Mouse (Mus musculus): Measurements from ENCODE around the gene Tmem131.

Gene Tmem131

GRCm38 (mm10) chr1:36886489-36886888, 57.0 kb downstream of the Tmem131 start:
- DNase-seq (ENCODE audit: low spot score in 2 of 2): no peak

- DNase-seq (ENCODE audit: low spot score in 2 of 2): no peak
Observed at GRCm38 (mm10) chr1:36884536-36884935, 58.9 kb downstream of the Tmem131 start.

DNA sequence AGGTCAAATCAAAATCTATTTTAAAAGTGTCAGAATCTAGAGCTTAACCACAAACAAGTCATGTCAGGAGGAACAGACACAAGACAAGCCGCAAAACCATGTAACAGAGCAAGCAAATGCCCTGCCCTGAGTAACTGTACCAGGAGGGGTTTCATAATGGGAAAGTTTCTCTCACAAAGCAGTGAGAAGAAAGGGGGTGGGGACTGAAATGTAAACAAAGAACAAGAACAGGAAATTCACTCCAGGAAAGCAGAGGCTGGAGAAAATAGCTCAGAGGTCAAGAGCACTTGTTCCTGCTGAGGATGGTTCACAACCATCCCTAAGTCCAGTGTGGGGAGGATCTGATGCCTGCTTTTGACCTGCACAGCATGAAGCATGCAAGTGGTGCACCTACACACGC, 59.7 kb downstream of the Tmem131 start:
- no peak for DNase-seq (ENCODE audit: low spot score in 2 of 2)

DNA sequence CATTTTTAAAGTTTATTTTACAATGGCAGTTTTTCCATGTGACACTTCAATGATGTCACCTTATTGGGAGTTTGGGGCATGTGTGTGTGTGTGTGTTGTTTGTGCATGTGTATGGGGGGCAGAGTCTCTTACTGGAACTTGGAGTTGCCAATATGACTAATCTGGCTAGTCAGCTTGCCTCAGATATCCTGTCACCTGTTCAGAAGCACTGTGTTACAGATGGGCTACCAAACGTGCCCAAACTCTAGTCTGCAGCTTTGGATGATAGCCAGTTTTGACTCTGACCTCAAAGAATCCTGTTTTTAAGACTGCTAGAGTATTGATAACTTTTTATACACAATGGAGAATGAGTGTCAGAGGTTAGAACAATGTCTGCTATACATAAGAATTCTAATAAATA, 64.3 kb downstream of the Tmem131 start:
- no peak for DNase-seq (ENCODE audit: low spot score in 2 of 2)

DNA sequence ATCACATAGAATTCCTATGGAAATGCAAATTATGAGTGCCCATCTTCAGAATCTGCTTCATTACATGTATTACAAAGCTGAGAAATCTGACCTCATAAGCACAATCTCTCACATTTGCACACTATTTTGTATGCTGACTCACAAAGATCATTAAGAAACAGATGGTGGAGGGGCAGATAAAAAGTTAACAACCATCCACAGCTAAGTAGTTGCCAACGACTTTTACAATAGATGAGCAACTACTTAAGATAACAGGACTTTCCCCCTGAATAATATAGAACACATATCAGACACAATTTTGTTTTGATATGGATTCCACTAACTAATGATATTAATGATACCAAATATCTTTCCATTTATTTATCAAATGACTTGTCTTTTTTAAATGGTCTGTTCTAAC, 66.3 kb downstream of the Tmem131 start:
- no peak for DNase-seq (ENCODE audit: low spot score in 2 of 2)

DNA sequence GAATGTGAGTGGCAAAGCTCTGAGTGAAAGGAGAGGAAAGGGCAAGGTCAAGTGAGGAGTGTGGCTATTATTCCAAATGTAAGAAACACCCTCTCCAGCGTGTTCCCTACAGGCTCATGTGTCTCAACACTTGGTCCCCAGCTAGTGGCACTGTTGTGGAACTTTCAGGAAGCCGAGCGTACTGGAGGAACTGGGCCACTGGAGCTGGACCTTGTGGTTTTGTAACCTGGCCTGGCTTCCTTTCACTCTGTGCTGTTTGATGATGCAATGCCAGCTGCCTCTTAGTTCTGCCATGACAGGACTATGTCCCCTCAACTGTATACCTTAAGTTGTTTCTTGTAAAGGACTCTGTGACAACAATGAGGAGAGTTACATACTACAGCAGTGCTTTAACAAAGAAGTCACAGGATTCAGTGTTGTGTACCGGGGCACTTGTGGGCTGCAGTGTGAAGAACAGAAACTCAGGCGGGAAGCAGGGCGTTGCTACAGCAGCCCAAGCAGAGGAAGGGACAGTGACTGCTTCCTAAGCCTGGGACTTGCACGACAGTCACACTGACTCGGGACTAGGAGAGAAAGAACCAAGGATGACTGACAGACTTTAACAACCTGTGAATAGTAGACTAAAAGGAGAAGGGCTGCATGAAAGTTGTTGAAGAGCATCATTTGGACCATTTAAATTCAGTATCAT, 68.4 kb downstream of the Tmem131 start:
- no peak for DNase-seq (ENCODE audit: low spot score in 2 of 2)

DNA sequence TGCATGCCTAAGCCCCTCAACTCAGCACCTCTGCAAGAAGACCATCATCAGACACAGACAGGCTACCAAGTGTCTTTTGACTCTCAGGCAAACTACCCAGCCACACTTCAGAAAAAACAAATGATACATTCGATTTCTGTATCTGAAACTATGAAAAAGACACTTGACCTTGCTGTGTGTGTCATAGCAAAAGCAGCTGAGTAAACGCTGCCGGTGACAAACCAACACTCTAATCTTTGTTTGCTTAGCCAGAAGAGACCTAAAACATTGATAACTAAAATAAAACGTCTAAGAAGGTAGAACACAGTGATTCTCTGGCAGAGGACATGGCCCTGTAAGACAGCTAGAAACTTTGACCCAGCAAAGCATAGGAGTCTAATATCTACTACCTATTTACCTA, 72.2 kb downstream of the Tmem131 start:
- DNase-seq (ENCODE audit: low spot score in 2 of 2): no peak

DNA sequence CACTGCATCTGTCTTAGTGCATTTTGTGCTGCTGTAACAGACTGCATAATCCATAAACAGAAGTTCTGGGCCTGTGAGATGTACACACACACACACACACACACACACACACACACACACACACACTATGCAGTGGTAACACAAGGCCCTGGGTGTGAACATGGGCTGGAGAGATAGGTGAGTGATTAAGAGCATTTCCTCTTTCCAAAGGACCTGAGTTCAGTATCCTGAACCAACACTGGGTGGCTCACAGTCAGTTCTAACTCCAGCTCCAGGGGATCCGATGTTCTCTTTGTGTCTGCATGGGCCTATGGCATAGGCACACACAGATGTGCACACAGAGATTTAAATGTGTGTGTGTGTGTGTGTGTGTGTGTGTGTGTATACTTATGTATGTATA, 72.9 kb downstream of the Tmem131 start:
- DNase-seq (ENCODE audit: low spot score in 2 of 2): no peak

DNA sequence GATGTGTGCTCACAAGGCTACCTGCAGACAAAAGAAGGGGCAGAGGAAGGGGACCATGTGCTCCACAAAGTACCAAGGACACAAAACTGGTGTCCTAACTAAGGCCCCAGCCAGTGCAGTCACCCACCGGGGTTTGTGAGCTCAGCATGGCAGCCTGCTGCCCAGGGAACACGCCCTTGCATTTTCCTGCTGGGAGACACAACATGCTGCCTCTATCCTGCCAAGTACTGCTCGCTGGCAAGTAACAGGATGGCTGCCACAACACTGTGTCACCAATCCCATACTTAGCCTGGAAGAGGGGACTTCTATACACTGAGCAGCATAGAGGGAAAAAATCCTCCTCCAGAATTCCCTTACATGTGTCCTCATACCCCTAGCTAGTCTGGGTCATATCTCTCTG, 78.7 kb downstream of the Tmem131 start:
- DNase-seq (ENCODE audit: low spot score in 2 of 2): no peak

- no peak for DNase-seq (ENCODE audit: low spot score in 2 of 2)
Observed at GRCm38 (mm10) chr1:36861775-36862174, 81.7 kb downstream of the Tmem131 start.

DNA sequence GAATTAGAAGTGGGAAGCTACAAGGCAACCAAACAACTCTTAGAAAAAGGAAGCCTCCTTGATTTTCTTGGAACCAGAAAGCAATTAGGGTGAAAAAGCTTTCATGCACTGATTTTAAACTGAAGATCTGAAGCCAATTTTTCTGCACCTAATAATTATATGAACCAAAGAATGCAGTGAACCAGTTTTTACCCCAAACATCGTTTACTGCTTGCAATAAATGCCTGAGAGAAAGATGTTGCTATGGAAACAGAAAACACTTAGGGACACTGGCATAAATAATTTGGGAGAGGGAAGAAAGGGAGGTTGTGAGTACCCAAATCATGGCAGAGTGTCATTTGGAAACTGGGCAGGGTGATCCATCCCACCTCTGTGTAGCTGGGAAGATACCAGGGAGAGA, 82.6 kb downstream of the Tmem131 start:
- DNase-seq (ENCODE audit: low spot score in 2 of 2): no peak

- DNase-seq (ENCODE audit: low spot score in 2 of 2): no peak
Observed at GRCm38 (mm10) chr1:36860431-36860849, 83.0 kb downstream of the Tmem131 start.

DNA sequence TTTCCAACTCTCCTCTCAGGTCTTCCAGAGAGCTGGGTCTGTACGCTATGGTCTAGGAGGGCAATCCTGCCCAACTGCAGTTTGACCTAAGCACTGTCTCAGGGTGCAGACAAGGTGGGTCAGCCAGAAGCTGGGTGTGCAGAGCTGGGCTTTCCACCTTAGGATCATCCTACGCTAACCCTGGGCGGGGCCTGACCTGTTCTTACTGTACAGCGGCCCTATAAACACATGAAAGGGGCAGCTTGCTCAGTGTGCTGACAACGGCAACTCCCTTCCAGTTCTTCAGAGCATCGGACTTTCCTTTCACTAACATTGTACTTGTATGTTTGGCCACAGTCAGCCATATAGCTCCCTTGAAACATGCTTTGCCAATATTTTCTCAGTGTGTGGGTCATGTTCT, 86.4 kb downstream of the Tmem131 start:
- no peak for DNase-seq (ENCODE audit: low spot score in 2 of 2)

GRCm38 (mm10) chr1:36854198-36854765, 89.2 kb downstream of the Tmem131 start:
- no peak for DNase-seq (ENCODE audit: low spot score in 2 of 2)

- no peak for DNase-seq (ENCODE audit: low spot score in 2 of 2)
Observed at GRCm38 (mm10) chr1:36852085-36852484, 91.4 kb downstream of the Tmem131 start.

- DNase-seq (ENCODE audit: low spot score in 2 of 2): no peak
Observed at GRCm38 (mm10) chr1:36851392-36851791, 92.1 kb downstream of the Tmem131 start.

- no peak for DNase-seq (ENCODE audit: low spot score in 2 of 2)
Observed at GRCm38 (mm10) chr1:36848036-36848435, 95.4 kb downstream of the Tmem131 start.

DNA sequence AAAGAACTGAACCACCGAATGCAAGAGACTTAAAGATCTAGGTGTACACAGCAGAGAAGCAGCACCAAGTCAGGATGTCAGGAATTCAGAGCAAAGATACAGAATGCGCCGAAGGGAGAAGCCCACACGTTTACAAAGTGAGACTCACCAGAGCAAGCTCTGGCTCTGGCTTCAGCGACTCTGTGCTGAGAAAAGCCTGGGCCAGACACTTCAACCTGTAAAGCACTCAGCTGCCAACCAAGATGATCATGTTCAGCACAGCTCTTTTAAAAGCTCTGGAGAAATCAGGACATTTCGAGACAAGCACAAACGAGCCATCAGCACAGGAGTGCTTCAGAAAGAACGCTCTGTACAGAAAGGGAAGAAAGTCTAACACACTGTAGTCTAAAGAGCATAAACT, 96.2 kb downstream of the Tmem131 start:
- no peak for DNase-seq (ENCODE audit: low spot score in 2 of 2)

GRCm38 (mm10) chr1:36845031-36845430, 98.4 kb downstream of the Tmem131 start:
- no peak for DNase-seq (ENCODE audit: low spot score in 2 of 2)

GRCm38 (mm10) chr1:36841806-36842205, 101.7 kb downstream of the Tmem131 start:
- no peak for DNase-seq (ENCODE audit: low spot score in 2 of 2)

DNA sequence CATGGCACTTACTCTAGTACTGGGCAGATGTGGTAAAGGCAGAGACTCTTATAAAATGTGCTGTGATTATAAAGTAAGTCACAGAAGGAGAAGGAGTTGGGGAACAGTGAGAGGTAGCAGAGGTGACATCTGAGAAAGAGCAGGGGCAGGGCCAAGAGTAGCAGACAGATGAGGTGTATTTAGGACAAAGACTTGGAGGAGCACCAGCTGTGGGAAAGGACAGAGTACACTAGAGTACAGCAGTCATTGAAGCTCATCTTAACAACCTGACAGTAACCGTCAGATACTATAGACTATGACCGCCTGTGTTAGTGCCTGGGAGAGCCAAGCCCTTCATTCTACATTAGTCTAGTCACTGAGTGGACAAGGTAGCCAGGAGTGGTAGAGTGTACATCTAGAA, 102.5 kb downstream of the Tmem131 start:
- DNase-seq (ENCODE audit: low spot score in 2 of 2): no peak

GRCm38 (mm10) chr1:36839858-36840257, 103.6 kb downstream of the Tmem131 start:
- no peak for DNase-seq (ENCODE audit: low spot score in 2 of 2)

GRCm38 (mm10) chr1:36836274-36836954, 107.1 kb downstream of the Tmem131 start:
- DNase-seq (ENCODE audit: low spot score in 2 of 2): no peak

Data from spleen, postnatal 14 days (tissue).